Mouse (Mus musculus): ENCODE data around the gene Mrgprb5. TPM values are rescaled to one million over a fixed set of nuclear protein-coding genes. Genes with fewer than 3 reads are reported as not detected.

The Mrgprb5 gene
- polyA plus RNA-seq (2012; rRNA removed), result not detected in 2 replicates

DNA sequence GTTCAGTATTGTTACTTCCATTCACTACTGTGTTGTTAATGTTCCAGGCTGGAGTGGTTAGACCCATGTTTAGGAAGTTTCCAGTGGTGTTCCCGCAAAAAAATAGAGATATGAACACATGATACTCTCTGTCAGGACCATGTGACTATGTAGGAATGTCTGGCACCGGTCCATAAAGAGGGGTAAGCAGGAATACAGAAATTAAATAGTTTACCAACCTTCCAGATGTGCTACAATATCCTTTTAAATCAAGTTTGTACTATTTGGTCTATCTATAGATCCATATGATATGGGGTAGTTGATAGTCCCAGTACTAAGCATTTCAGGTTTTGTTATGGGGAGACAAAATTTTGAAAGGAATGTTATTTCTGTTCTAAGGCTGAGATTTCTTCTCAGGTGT is at the start of gene Mrgprb5:
TSS of gene Mrgprb5 (minus strand) at position 101 of the 400 bp plus-strand sequence.

GRCm38 (mm10) chr7:48199188-48199587 is 30.4 kb upstream of the Mrgprb5 start, which contains the start of gene Mrgprb4:
Gene Mrgprb4, minus strand, starts transcription at chr7:48199288.

Other genes starting within 250 kb of the Mrgprb5 start
- not detected in 2 replicates for gene Mrgpra4, start 186.9 kb downstream of the Mrgprb5 start, polyA plus RNA-seq (2012; rRNA removed)
- not detected in 2 replicates for gene Mrgprx1, start 141.4 kb downstream of the Mrgprb5 start, polyA plus RNA-seq (2012; rRNA removed)
- not detected in 2 replicates for gene Mrgprb4, start 30.3 kb upstream of the Mrgprb5 start, polyA plus RNA-seq (2012; rRNA removed)
- gene Mrgprb8, start 219.5 kb upstream of the Mrgprb5 start, polyA plus RNA-seq (2012; rRNA removed), result not detected in 2 replicates

Data from liver, embryonic 14 days (tissue).